Mouse (Mus musculus) lung, postnatal 36 days (tissue): ENCODE measurements around the gene Pax1.

ENCODE experiments used
- DNase-seq: peaks from one replicate; pipeline ENCODE4 v3.0.0; 2022; ENCODE audit warnings: mixed read lengths

The Pax1 gene

GRCm38 (mm10) chr2:147373667-147374007 is 11.9 kb downstream of the Pax1 start:
- no peak for DNase-seq

DNA sequence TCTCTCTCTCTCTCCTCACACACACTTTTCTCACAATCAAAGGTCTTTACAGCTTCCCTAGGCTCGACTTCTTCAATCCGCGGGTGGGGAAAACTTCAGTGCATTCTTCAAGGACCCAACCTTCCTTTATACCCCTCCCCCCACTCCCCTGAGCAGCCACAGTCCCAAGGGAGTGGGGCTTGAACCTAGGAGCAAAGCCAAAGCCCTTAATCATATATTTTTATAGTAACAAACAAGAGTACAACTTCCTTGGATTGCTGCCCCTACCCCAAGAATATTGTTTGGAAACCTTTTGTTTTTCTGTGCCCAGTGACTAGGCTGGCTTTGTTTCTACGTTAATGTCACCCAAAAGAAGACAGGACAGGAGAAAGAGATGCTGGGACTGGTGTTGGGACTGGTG is 12.5 kb downstream of the Pax1 start:
- DNase-seq, result no peak

DNA sequence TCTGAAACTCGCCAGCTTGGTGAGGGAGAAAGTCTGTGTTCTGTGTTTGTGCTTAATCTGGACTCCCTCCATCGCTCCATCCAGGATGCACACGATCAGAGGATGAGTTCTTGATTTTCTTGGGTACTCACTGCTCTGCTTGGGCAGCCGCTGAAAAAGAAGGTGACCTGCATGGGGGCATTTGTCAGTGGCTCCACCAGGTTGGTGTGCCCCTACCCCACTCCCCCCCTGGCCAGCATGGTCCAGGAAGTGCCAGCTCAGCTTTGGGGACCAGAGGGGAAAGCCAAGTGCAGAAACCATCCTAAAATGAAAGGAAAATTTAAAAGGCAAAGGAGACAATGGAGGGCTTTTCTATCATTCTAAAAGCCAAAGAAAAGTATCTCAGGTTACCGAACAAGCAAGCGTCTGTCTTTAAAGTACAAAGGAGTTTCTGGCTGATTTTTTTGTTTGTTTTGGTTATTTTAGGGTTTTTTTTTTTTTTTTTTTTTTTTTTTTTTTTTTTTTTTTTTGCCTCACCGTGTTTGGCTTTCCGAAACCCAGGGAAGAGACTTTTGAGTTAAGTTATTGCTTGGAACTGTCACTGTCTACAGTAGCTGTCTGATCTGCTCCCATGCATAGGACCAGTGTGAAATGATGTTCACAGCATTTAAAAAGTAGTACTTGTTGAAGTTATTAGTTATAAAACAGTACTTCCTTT is 13.4 kb downstream of the Pax1 start:
- DNase-seq, result no peak

- DNase-seq, result peak; percentile 44
Observed at GRCm38 (mm10) chr2:147378934-147379333, 17.2 kb downstream of the Pax1 start.

- DNase-seq, result no peak
Observed at GRCm38 (mm10) chr2:147383373-147383772, 21.6 kb downstream of the Pax1 start.

DNA sequence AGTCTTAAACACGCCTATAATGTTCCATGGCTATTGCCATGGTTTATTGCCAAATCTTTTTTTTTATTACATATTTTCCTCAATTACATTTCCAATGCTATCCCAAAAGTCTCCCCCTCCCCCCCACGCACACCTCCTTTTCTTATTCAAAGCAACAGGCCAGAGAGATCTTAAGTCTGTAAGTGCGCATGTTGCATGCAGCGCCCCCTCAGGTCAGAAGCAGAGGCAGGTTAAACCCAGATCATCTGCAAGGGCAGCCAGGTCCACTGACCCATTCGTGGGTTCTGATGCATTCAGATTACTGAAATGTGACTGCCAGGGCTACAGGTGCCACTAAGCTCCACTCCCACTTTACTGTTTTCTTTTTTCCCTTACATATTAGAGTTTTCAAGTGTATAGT is 25.2 kb downstream of the Pax1 start:
- no peak for DNase-seq

DNA sequence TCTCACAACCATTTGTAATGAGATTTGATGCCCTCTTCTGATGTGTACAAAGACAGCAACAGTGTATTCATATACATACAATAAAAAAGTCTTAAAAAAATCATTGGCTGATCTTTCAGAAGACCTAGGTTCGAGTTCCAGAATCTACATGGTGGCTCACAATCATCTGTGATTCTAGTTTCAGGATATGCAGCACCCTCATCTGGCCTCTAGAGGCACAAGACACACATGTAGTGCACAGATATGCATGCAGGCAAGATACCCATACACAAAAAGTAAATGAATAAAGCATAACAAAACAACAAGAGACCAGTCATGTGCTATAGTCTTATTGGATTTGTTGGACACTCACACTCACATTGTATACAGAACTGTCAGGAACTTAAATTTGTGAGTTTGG is 47.6 kb downstream of the Pax1 start:
- DNase-seq, result no peak

- no peak for DNase-seq
Observed at GRCm38 (mm10) chr2:147415037-147415436, 53.3 kb downstream of the Pax1 start.

DNA sequence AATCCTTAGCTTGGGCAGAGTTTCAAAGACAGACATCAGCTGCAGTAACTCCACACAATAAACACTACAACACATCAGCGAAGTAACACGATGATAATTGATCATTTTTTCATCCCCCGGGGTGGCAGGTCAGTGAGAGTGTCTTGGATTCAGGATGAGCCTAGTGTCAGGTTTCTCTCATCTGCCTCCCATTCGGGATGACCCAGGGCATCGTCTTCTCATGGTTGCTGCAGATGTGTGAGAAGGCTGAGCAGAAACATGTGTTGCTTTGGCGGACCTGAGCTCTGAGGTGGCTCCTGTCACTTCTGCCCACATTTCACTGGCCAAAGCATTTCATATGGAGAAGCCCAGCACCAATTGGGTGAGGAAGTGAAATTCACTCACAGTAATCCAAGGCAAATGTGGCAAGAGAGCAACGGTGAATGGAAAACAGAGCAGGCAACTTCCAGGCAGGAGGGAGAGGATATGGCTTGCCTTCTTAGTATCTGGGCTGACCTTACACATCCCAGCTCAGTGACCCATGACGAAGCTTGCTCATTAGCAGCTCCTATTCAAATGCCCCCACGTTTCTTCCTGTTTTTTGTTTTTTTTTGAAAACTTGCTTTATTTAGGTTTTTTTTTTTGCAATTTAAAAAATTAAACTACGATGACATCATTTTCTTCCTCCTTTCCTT is 63.0 kb downstream of the Pax1 start:
- no peak for DNase-seq

- no peak for DNase-seq
Observed at GRCm38 (mm10) chr2:147429607-147430356, 68.1 kb downstream of the Pax1 start.

DNA sequence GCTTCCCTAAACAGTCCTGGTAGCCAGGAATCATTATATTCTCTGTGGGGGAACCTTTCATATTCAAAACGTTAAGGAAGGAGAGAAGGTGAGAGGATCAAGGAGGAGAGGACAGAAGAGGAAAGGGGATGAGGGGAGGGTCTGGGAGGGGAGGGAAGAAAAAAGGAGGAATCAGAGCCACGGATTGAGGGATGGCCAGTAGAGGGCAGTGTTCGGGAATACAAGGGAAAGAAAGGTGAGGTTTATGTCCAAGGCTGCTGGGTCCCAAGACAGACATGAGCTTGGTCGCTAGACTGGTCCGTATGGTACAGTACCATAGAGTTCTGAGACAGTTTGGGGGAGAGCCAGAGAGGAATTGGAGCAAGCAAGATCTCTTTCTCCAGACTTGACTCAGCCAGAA is 71.4 kb downstream of the Pax1 start:
- DNase-seq, result peak; percentile 47
